Mouse (Mus musculus) testis, adult 2 months (tissue): Measurements from ENCODE around the gene Eif2s3x. TPM values are rescaled to one million over a fixed set of nuclear protein-coding genes. Genes with fewer than 3 reads are reported as not detected.
A peak's percentile ranks its signal among the peaks of the same experiment; 100 is the strongest.
"Not testable (repeated sequence)": the region's sequence is repeated elsewhere in the genome, so short reads cannot be mapped to it uniquely, and the experiment has no call there.

Source experiments
- H3K27ac ChIP-seq: fragments of 200-500 bp; 2 replicates; pipeline ENCODE4 v1.5.1; 2012; ENCODE audit warnings: low read depth, low read length; ENCODE audit not compliant: control insufficient read depth, insufficient read depth
- H3K27me3 ChIP-seq: fragments of 200-500 bp; 2 replicates; pipeline ENCODE4 v1.6.1; 2012; ENCODE audit warnings: mild to moderate bottlenecking, low read length, moderate library complexity; ENCODE audit not compliant: control insufficient read depth, insufficient read depth
- H3K36me3 ChIP-seq: fragments of 200-500 bp; 2 replicates; pipeline ENCODE4 v1.6.1; 2012; ENCODE audit warnings: mild to moderate bottlenecking, low read length; ENCODE audit not compliant: control insufficient read depth, insufficient read depth
- H3K4me1 ChIP-seq: fragments of 200-500 bp; 2 replicates; pipeline ENCODE4 v1.6.1; 2012; ENCODE audit warnings: low read length; ENCODE audit not compliant: control insufficient read depth, insufficient read depth
- H3K4me3 ChIP-seq: fragments of 200-500 bp; 2 replicates; pipeline ENCODE4 v1.5.1; 2012; ENCODE audit warnings: low read depth, mild to moderate bottlenecking, low read length, moderate library complexity, mixed read lengths; ENCODE audit not compliant: control insufficient read depth
- CTCF ChIP-seq: fragments of 200-500 bp; IDR thresholded peaks from 2 replicates; pipeline ENCODE4 v1.5.1; 2012; ENCODE audit warnings: low read depth, mild to moderate bottlenecking, inconsistent platforms, low read length, moderate library complexity; ENCODE audit not compliant: control insufficient read depth, insufficient read depth, insufficient replicate concordance
- POLR2A ChIP-seq: fragments of 200-500 bp; IDR thresholded peaks from 2 replicates; pipeline ENCODE4 v1.6.1; 2012; ENCODE audit warnings: low read depth, mild to moderate bottlenecking, inconsistent platforms, low read length, moderate library complexity; ENCODE audit not compliant: control insufficient read depth
- polyA plus RNA-seq: library from polyadenylated mRNA; depleted of rRNA; stranded (reverse); fragments of >200 nt; gene quantifications from 2 replicates; pipeline ENCODE4 v1.2.3, GENCODE M21; 2012

Eif2s3x gene
- polyA plus RNA-seq, 1 experiment = 3.8 TPM

GRCm38 (mm10) chrX:94212264-94212596 lies 432 bp downstream of the Eif2s3x start:
- Histone ChIP-seq H3K4me3 (peak overlapping the region; percentile 93), H3K36me3 (no peaks in the 10 kb centered on the region), H3K27me3 (no peaks in the 10 kb centered on the region), H3K4me1 (no peaks in the 10 kb centered on the region), H3K27ac (peak overlapping the region; percentile 74)
- TF ChIP-seq CTCF (no peak), POLR2A (no peak)

- Histone ChIP-seq H3K27ac (no peak overlapping the region), H3K27me3 (no peaks in the 10 kb centered on the region), H3K36me3 (no peaks in the 10 kb centered on the region), H3K4me3 (no peak overlapping the region), H3K4me1 (no peaks in the 10 kb centered on the region)
- no peak for TF ChIP-seq POLR2A
- no peak for TF ChIP-seq CTCF
These were observed 14.9 kb downstream of the Eif2s3x start for GRCm38 (mm10) chrX:94197789-94198188.

- not testable (repeated sequence) for H3K27me3 ChIP-seq, H3K4me1 ChIP-seq, H3K4me3 ChIP-seq, H3K27ac ChIP-seq, H3K36me3 ChIP-seq
These were observed 18.8 kb downstream of the Eif2s3x start for GRCm38 (mm10) chrX:94193901-94194300.

- no peak overlapping the region for H3K27ac ChIP-seq
- H3K4me3 ChIP-seq = no peak overlapping the region
- H3K4me1 ChIP-seq = no peaks in the 10 kb centered on the region
- H3K27me3 ChIP-seq = no peaks in the 10 kb centered on the region
- H3K36me3 ChIP-seq = no peaks in the 10 kb centered on the region
- TF ChIP-seq POLR2A = no peak
- no peak for TF ChIP-seq CTCF
These were observed 27.5 kb downstream of the Eif2s3x start for GRCm38 (mm10) chrX:94185156-94185555.

- Histone ChIP-seq H3K36me3 (no peaks in the 10 kb centered on the region), H3K4me1 (no peaks in the 10 kb centered on the region), H3K27ac (no peak overlapping the region), H3K4me3 (no peak overlapping the region), H3K27me3 (no peaks in the 10 kb centered on the region)
- TF ChIP-seq POLR2A = no peak
These were observed 28.8 kb downstream of the Eif2s3x start for GRCm38 (mm10) chrX:94183814-94184213.

GRCm38 (mm10) chrX:94177715-94178340 lies 34.8 kb downstream of the Eif2s3x start:
- H3K27me3 ChIP-seq = no peaks in the 10 kb centered on the region
- H3K4me1 ChIP-seq = no peaks in the 10 kb centered on the region
- TF ChIP-seq POLR2A = peak; percentile 59
- TF ChIP-seq CTCF = no peak
- H3K36me3 ChIP-seq = no peaks in the 10 kb centered on the region
- H3K27ac ChIP-seq = peak overlapping the region; percentile 91
- peak overlapping the region; percentile 91 for H3K4me3 ChIP-seq

GRCm38 (mm10) chrX:94169348-94169747 lies 43.3 kb downstream of the Eif2s3x start:
- no peaks in the 10 kb centered on the region for H3K4me1 ChIP-seq
- no peaks in the 10 kb centered on the region for H3K27me3 ChIP-seq
- TF ChIP-seq POLR2A (no peak), CTCF (no peak)
- H3K4me3 ChIP-seq = no peak overlapping the region
- H3K36me3 ChIP-seq = no peaks in the 10 kb centered on the region
- H3K27ac ChIP-seq = no peak overlapping the region

- H3K27ac ChIP-seq = no peak overlapping the region
- H3K4me3 ChIP-seq = no peak overlapping the region
- H3K27me3 ChIP-seq = no peaks in the 10 kb centered on the region
- no peaks in the 10 kb centered on the region for H3K4me1 ChIP-seq
- TF ChIP-seq CTCF (no peak), POLR2A (no peak)
- no peaks in the 10 kb centered on the region for H3K36me3 ChIP-seq
These were observed 60.3 kb downstream of the Eif2s3x start for GRCm38 (mm10) chrX:94152251-94152830.
